8 mouse cellular contexts compared by ENCODE assay signal in the genomic region with DNA sequence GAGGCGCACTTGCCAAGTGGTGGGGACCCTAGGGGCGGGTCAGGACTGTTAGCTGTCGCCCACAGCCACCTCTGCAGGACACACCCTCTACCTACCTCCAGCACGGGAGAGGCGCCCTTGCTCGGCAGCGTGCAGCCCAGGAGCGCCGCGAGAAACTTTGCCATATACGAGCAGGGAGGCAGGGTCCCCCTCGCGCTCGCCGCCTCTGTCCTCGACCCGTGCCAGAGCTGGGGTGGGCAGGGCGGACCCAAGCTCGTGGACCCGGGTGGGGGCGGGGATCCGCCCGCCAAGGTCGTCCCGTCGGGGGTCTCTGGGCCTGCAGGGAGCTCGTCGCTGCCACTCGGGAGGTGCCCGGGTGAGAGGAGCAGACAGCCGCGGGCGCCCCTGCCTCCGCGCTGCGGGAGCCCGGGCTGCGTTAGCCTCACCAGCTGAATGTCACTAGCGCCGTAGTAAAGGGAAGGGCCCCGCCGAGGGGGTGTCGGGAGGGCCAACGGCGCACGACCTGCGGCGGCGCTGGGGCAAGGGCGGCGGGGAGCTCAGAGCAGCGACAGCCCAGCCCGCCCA. TPM values are rescaled to one million over a fixed set of nuclear protein-coding genes. Genes with fewer than 3 reads are reported as not detected.
DNase-seq lines count a peak whose midpoint lies in the region; ATAC-seq lines count a peak whose summit lies in the region.

A gene (minus strand): TSS at position 417 of the 564 bp plus-strand sequence.

- intact Hi-C loops in left cerebral cortex, postnatal 25 days (cut with DNase I) = loop anchor here (5.0 kb wide), 3 partner anchors 131 to 481 kb away; no protein-coding TSS in a partner anchor

- ATAC-seq in erythroid progenitor cell, adult 5-6 weeks (replicated peaks; ENCODE audit: low FRiP score, poor library complexity, severe bottlenecking) = no peak

- peak; percentile 86 to 91 for DNase-seq in adrenal gland, postnatal 36 days
- peak; percentile 87 for DNase-seq in embryo, embryonic 10.5 days (ENCODE audit: low spot score)
- peak; percentile 69 for DNase-seq in gastrocnemius, postnatal 25 days
- peak; percentile 4 for DNase-seq in induced T-regulatory cell, adult 2 months (ENCODE audit: low read depth)
- peak; percentile 64 to 65 for DNase-seq in left cerebral cortex, postnatal 25 days (ENCODE audit: low spot score in 2 of 2)
- DNase-seq in mesoderm, embryonic 11.5 days (ENCODE audit: low read depth, low spot score) = peak; percentile 78
- peak; percentile 74 for DNase-seq in right cerebral cortex, postnatal 25 days

RNA-seq across cellular contexts. Expression of the gene that starts here (rescaled TPM):
- 10 to 100 TPM; 11.9 to 15.1 TPM for total RNA-seq in adrenal gland, postnatal 36 days (2021)
- under 1 TPM; 0.36 to 0.38 TPM for total RNA-seq in gastrocnemius, postnatal 25 days (2021)
- 10 to 100 TPM; 73.1 to 92.6 TPM for total RNA-seq in left cerebral cortex, postnatal 25 days (2021)
- total RNA-seq in erythroid progenitor cell, adult 5-6 weeks (2015; ENCODE audit: low replicate concordance) = 0.42 and 1.1 TPM in 2 replicates
- total RNA-seq in erythroid progenitor cell, adult 5-6 weeks (2017; ENCODE audit: low replicate concordance) = not detected in 2 replicates

Comparison
In these comparisons a context has a peak if more than half of its experiments do, and no peak if none do; other contexts are left out.
1. RNA of the gene that starts here (total RNA-seq): 73.1 to 92.6 TPM in left cerebral cortex, postnatal 25 days and 11.9 to 15.1 TPM in adrenal gland, postnatal 36 days; 0.42 to 1.1 TPM in erythroid progenitor cell, adult 5-6 weeks and 0.36 to 0.38 TPM in gastrocnemius, postnatal 25 days; every median in the first group is over 4 times any median in the second.
2. RNA of the gene that starts here (total RNA-seq): 73.1 to 92.6 TPM in left cerebral cortex, postnatal 25 days; 11.9 to 15.1 TPM in adrenal gland, postnatal 36 days; every median in the first group is over 4 times any median in the second.
3. Peak in DNase-seq in gastrocnemius, postnatal 25 days; RNA of the gene not detected or under 1 TPM.
4. DNase-seq: peak in every context shown above with its lines; median percentile 88 in adrenal gland, postnatal 36 days; 87 in embryo, embryonic 10.5 days; 78 in mesoderm, embryonic 11.5 days; 74 in right cerebral cortex, postnatal 25 days; 69 in gastrocnemius, postnatal 25 days; 64 in left cerebral cortex, postnatal 25 days; 4 in induced T-regulatory cell, adult 2 months.